ENCODE assay signal across 28 mouse cellular contexts in genomic region chr6:107319565-107319964, GRCm38 (mm10).
"Had no signal": no experiment of that assay in that cellular context is flagged by ENCODE, and none has a peak within 500 bp of the region (broad histone marks: within the 10 kb centered on the region; RNA-seq: fewer than 3 reads in every experiment).

No protein-coding gene starts in this region.

- H3K27me3 ChIP-seq: embryonic facial prominence, embryonic 12.5 days; embryonic facial prominence, embryonic 13.5 days; embryonic facial prominence, embryonic 15.5 days; forebrain, embryonic 12.5 days; forebrain, embryonic 13.5 days; forebrain, embryonic 15.5 days had no signal

- H3K4me3 ChIP-seq: embryonic facial prominence, embryonic 10.5 days; embryonic facial prominence, embryonic 12.5 days; embryonic facial prominence, embryonic 13.5 days; embryonic facial prominence, embryonic 15.5 days; erythroblast, embryonic 14.5 days; forebrain, embryonic 10.5 days; forebrain, embryonic 12.5 days; forebrain, embryonic 13.5 days; forebrain, embryonic 15.5 days; gastrocnemius, adult 2 months; heart, adult 2 months had no signal

- H3K9me3 ChIP-seq: embryonic facial prominence, embryonic 10.5 days; embryonic facial prominence, embryonic 12.5 days; embryonic facial prominence, embryonic 13.5 days; embryonic facial prominence, embryonic 15.5 days; forebrain, embryonic 10.5 days; forebrain, embryonic 12.5 days; forebrain, embryonic 13.5 days; forebrain, embryonic 15.5 days had no signal

- H3K27ac ChIP-seq: embryonic facial prominence, embryonic 10.5 days; embryonic facial prominence, embryonic 12.5 days; embryonic facial prominence, embryonic 13.5 days; embryonic facial prominence, embryonic 15.5 days; forebrain, embryonic 10.5 days; forebrain, embryonic 12.5 days; forebrain, embryonic 13.5 days; forebrain, embryonic 15.5 days; gastrocnemius, adult 2 months; heart, adult 2 months had no signal

- H3K9ac ChIP-seq: embryonic facial prominence, embryonic 12.5 days; embryonic facial prominence, embryonic 13.5 days; embryonic facial prominence, embryonic 15.5 days; forebrain, embryonic 12.5 days; forebrain, embryonic 13.5 days; forebrain, embryonic 15.5 days; forebrain, postnatal 0 days had no signal

- H3K4me1 ChIP-seq: embryonic facial prominence, embryonic 10.5 days; embryonic facial prominence, embryonic 12.5 days; embryonic facial prominence, embryonic 13.5 days; embryonic facial prominence, embryonic 15.5 days; forebrain, embryonic 12.5 days; forebrain, embryonic 13.5 days; forebrain, embryonic 15.5 days had no signal

- ATAC-seq: forebrain, embryonic 13.5 days; forebrain, embryonic 14.5 days; forebrain, embryonic 15.5 days; forebrain, embryonic 16.5 days; forebrain, postnatal 0 days had no signal

- H3K36me3 ChIP-seq: embryonic facial prominence, embryonic 10.5 days; embryonic facial prominence, embryonic 12.5 days; embryonic facial prominence, embryonic 13.5 days; embryonic facial prominence, embryonic 15.5 days; forebrain, embryonic 10.5 days; forebrain, embryonic 12.5 days; forebrain, embryonic 15.5 days had no signal

- H3K4me2 ChIP-seq: embryonic facial prominence, embryonic 12.5 days; embryonic facial prominence, embryonic 13.5 days; embryonic facial prominence, embryonic 15.5 days; forebrain, embryonic 12.5 days; forebrain, embryonic 13.5 days; forebrain, embryonic 15.5 days had no signal

- DNase-seq: cerebellum, adult 8-10 months; cerebellum, adult 9-10 months; cerebellum, adult 9-11 months; cerebellum, postnatal 10 days; cerebellum, postnatal 14 days; cerebellum, postnatal 25 days; cerebellum, postnatal 36 days; embryo, embryonic 11 days; forebrain, postnatal 0 days; gastrocnemius, adult 2 months; gastrocnemius, postnatal 10 days; gastrocnemius, postnatal 14 days; gastrocnemius, postnatal 25 days; gastrocnemius, postnatal 36 days; heart, adult 11 months; heart, adult 18-20 months; heart, adult 2 months had no signal
